Mouse (Mus musculus): Measurements from ENCODE around the gene Gpr165. TPM values are rescaled to one million over a fixed set of nuclear protein-coding genes. Genes with fewer than 3 reads are reported as not detected.

Gene Gpr165
- polyA plus RNA-seq (2015; fragmentation: Nextera tagmentation; extraction: Ambion mirVana), result 5.3 and 6.2 TPM in 2 replicates

DNA sequence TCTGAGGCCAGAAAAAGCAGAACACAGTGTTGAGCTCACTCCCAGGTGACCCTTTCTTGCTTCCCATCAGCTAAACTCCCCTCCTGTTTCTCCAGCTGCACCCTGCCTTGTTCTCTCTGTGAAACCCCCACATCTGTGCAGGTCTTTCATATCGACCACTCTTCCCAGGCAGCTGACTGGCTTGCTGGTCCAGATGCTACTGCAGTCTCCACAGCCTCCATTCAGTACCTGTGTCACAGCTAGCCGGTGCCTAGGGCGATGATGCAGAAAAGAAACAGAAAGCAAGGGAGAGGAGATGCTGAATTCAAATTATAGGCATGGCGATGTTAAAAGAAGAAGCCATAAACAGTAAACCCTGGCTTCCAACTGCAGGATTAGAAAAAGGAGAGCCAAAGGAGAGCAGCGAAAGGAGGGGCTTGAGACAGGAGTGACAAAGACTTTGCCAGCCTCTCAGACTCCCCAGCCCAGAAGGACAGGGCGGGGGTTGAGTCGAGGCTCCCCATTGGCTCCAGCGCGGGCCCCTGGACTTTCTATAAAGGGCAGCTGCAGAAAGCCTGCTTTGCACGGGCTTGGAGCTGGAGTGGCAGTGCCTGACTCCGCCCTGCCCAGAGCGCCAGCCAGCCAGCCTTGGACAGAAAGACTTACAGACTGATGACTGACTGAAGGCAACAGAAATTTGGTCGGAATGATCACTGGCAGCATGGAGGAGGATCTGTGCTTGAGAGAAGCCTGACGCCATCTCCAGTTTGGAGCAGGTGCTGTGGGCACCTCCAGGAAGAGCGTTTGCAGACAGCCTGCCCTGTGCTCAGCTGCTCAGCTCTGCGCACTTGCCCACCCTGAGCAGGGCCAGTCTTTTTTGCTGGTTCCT lies at the start of gene Gpr165:
Gpr165 (plus strand) TSS at position 535 of the 868 bp plus-strand sequence.
- Histone ChIP-seq H3K9ac (peak within 1 kb of the TSS; percentile 63), H3K4me2 (peak within 1 kb of the TSS; percentile 53), H3K27me3 (no peaks in the 10 kb centered on the region), H3K36me3 (no peaks in the 10 kb centered on the region), H3K9me3 (no peaks in the 10 kb centered on the region), H3K4me3 (peak within 1 kb of the TSS; percentile 44), H3K4me1 (replicated peaks) (no peaks in the 10 kb centered on the region), H3K27ac (peak within 1 kb of the TSS; percentile 55)
- 22% methylated on average over 15 of the region's 16 CpGs for WGBS
- ATAC-seq (ENCODE audit: low FRiP score), result peak; percentile 99

DNA sequence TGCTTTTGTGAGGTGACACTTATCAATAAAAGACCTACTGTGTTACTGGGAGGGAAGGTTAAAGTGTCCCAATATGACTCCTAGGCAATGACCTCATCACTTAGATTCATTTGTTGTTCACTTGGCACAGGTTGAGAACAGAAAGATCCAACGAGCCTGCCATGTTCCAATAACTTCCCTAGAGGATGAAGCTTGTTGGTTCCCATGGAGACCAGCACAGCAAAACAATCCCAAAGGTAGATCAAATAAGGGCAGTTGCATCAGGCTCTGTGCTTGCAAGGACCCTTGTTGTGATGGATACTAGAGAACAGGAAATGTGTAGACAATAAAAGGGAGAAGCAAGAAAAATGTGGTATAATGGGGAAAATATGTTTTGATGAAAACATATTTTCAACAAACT lies 38.4 kb upstream of the Gpr165 start:
- no peak overlapping the region for H3K4me3 ChIP-seq
- no peaks in the 10 kb centered on the region for H3K27me3 ChIP-seq
- H3K4me2 ChIP-seq, result no peak overlapping the region
- no peak overlapping the region for H3K27ac ChIP-seq
- no peaks in the 10 kb centered on the region for H3K4me1 ChIP-seq (replicated peaks)
- no peaks in the 10 kb centered on the region for H3K9me3 ChIP-seq
- ATAC-seq (ENCODE audit: low FRiP score), result no peak
- 49% methylated on average over 1 of the region's 1 CpGs for WGBS
- no peaks in the 10 kb centered on the region for H3K36me3 ChIP-seq
- no peak overlapping the region for H3K9ac ChIP-seq
